Mouse (Mus musculus) lung, adult 2 months (tissue): ENCODE data around the gene Cox7a2l.

Experiments
- CTCF ChIP-seq: fragments of 200-500 bp; IDR thresholded peaks from 2 replicates; pipeline ENCODE4 v1.5.1; 2011; ENCODE audit warnings: mild to moderate bottlenecking, low read length, control low read depth; ENCODE audit not compliant: insufficient read depth
- POLR2A ChIP-seq: fragments of 200-500 bp; IDR thresholded peaks from 2 replicates; pipeline ENCODE4 v1.6.1; 2011; ENCODE audit warnings: low read depth, mild to moderate bottlenecking, control low read depth, low read length, borderline replicate concordance; ENCODE audit errors: extremely low read depth

DNA sequence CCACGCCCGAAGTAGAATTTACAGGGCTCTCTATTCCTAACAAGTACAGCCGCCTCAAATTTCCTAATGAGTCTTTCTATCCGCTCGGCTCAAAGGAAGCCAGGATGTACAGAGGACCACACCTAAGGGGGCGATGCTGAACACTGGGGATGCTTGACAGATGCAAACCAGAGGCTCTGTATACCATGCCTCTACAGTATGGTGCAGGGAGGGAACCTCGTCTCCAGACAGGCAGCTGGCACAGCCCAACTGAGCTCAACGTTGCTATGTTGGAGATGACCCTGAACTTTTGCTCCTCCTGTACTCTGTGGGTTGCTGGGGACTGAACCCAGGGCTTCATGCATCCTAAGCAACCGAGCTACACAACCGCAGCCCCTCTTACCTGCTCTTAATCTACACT lies 30.0 kb upstream of the Cox7a2l start:
- TF ChIP-seq POLR2A (no peak), CTCF (no peak)
